Mouse (Mus musculus) C2C12 (cell line): ENCODE measurements around the gene Brd3.

ENCODE experiments used
- CTCF ChIP-seq: IDR thresholded peaks from one replicate; pipeline ENCODE4 v1.5.1; 2011; ENCODE audit not compliant: control insufficient read depth, insufficient read depth, insufficient read length
- MAX ChIP-seq: IDR thresholded peaks from one replicate; pipeline ENCODE4 v1.6.1; 2011; ENCODE audit warnings: mild to moderate bottlenecking, control low read depth
- MYOD1 ChIP-seq: IDR thresholded peaks from one replicate; pipeline ENCODE4 v1.6.1; 2011; ENCODE audit warnings: low read depth; ENCODE audit not compliant: control insufficient read depth, insufficient read length
- MYOG ChIP-seq: IDR thresholded peaks from one replicate; pipeline ENCODE4 v1.6.1; 2011; ENCODE audit not compliant: control insufficient read depth, insufficient read length; ENCODE audit errors: extremely low read depth
- USF1 ChIP-seq: IDR thresholded peaks from one replicate; pipeline ENCODE4 v1.6.1; 2011; ENCODE audit warnings: low read depth, mild to moderate bottlenecking, control low read depth, moderate library complexity

GRCm38 (mm10) chr2:27504113-27504885, 3.2 kb downstream of the Brd3 start:
- TF ChIP-seq CTCF (no peak), MAX (no peak), MYOD1 (no peak), USF1 (no peak), MYOG (no peak)
